Mouse (Mus musculus): ENCODE measurements around the gene D130040H23Rik.
"Not testable (repeated sequence)": the region's sequence is repeated elsewhere in the genome, so short reads cannot be mapped to it uniquely, and the experiment has no call there.

D130040H23Rik gene

DNA sequence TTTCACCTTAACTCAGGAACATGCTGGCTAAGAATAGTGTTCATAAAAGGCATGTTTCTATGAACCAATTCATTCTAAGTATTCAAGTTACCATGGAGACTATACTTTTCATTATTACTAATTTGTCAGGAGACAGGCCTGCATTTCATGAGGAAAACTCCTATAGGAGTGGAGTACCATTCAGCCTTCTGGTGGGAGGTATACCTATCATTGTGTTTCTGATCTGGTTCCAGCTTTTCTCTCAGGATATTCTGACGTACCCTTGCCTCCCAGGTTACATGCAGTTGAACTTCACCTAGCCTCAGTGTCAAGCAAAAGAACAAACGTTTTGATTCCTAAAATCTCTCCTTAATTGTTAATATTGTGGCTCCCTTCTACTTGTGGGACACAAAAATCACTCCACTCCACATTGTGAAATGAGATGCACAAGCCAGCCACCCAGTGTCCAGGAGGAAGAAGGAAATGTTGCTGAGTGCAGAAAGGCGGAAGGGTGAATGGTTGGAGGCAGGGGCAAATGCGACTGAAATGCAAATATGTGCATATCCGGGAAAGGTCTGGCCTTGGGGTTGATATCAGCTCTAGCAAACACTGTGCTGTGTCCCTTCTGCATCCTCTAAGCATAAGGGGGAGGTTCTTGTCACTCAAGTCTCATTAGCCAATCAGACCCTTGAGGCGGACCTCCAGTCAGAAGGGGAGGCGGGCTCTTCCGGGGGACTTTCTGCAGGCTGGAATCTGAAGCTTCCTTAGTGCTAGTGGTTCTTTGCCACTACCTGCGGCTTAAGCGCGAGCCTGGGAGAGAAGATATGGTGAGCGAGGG is at the start of gene D130040H23Rik:
Gene D130040H23Rik (plus strand): TSS at position 695 of the 817 bp plus-strand sequence.
- DNase-seq (ENCODE audit: low spot score) = peak; percentile 41

DNA sequence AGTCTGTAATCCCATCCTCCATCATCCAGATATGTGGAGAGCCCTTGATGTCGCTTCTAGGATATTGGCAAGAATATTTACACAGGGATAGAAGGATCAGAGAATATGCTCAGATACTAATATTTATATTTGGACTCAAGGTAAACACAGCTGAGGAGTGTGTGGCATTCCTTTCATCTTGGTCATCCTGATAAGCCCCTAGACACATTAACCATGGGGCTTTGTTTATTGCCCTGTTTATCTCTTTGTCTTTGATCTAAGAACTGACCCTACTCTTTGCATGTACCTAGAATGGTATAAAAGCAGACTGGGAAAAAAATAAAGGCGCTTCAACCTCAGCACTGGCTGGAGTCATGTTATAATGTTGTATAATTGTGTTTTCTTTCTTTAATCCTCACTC is 28.3 kb upstream of the D130040H23Rik start:
- no peak for DNase-seq (ENCODE audit: low spot score)

DNA sequence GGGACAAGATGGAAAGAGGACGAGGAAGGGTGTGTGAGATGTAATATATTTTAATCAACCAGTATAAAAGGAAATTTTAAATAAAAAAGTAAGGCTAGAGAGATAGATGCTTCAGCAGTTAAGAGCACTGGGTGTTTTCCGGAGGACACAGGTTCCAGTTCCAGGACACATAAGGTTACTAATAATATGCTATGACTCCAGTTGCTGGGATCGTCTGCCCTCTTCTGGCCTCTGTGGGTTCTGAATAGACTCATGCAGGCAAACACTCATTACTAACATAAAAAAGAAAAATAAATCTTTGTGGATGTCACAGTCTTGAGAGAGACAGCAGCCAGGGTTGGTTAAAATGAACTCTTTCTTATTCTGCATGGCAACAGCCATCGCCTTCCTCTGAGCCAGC is 2.4 kb upstream of the D130040H23Rik start:
- DNase-seq (ENCODE audit: low spot score) = no peak

DNA sequence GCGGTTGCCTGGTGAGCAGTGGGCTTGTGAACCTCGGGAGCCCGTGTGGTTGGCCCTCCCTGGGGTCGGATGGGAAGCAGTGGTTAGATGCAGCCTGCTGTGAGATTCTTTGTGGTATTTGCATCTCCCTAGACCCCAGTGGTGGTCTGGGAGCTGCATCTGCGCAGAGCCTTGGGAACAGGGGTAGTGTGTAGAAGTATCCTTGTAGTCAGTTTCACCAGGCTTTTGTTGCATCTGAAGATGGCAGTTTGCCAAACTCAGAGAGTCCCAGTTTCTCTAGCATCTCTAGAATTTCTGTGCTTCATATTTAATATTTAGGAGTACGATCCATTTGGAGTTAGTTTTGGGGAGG is 299 bp downstream of the D130040H23Rik start:
- DNase-seq (ENCODE audit: low spot score) = no peak

DNA sequence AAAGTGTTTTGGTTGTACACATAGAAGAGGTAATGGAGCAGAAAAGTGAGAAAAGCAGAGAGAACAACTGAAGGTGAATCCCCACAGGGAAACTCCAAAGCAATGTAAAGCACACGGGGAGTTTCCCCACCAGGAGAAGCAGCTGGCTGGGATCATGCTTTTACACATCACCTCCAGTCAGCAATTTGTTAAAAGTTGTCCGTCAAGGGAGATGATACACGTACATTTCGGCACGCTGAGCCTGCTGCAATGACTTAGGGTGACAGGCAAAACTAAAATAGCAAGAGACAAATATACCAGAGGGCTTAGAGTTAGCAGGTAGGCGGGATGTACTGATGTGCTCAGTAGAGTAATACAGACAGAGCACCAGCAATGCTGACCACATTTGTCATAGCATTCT is 1.6 kb downstream of the D130040H23Rik start:
- no peak for DNase-seq (ENCODE audit: low spot score)

DNA sequence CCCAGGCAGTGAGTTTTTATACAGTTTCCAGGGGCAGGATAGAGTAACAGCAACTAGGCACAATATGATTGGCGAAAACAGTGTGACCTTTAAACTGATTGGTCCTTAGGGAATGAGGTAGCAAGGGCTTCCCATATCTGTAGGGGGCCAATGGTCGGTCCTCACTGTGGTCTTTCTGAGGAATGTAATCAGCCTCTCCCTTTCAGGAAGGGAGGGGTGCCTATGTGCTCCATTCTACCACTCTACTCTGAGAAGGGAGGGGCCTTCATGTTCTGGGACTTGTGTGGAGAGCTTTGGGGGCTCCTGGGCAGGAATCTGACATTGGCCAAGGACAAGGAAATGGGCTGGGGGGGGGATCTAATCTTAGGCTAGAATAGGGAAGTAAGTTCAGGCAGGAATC is 53.9 kb downstream of the D130040H23Rik start:
- DNase-seq (ENCODE audit: low spot score) = no peak

DNA sequence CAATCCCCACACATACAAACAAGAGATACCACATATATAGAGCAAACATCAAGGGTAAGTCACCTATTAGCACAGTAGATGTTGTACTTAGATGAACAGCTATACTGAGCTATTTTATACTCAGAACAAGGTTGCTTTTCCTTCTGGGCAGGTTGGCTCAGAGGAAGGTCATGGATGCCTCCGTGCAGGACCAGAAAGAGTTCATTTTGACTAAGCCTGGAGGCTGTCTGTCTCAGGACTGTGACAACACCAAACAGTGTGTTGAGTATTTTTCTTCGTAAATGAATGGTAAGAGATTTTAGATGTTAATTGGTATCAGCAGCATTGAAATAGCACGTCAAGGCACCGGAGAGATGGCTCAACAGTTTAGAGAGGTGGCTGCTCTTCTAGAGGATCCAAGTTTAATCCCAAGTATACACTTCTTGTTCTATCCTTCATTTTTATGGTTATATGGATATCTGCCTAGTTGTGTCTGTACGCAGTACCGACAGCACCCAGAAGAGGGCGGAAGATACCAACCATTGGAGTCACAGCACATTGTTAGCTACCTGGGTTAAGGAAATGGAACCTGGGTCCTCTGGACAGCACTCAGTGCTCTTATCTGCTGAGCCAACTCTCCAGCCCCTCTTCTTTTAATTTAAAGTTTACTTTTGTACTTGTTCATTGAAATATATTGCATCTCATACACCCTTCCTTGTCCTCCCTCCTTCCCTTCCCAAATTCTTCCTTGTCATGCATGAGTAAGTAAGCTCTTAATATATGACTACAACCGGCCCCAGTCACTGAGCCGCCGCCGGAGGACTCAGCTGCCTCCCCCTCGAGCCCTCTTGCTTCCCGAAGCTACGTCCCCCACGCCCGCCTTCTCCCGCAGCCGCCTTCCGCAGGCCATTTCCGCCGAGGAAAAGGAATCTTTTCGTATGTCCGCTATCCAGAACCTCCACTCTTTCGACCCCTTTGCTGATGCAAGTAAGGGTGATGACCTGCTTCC is 57.7 kb downstream of the D130040H23Rik start:
- DNase-seq (ENCODE audit: low spot score) = peak; percentile 85

DNA sequence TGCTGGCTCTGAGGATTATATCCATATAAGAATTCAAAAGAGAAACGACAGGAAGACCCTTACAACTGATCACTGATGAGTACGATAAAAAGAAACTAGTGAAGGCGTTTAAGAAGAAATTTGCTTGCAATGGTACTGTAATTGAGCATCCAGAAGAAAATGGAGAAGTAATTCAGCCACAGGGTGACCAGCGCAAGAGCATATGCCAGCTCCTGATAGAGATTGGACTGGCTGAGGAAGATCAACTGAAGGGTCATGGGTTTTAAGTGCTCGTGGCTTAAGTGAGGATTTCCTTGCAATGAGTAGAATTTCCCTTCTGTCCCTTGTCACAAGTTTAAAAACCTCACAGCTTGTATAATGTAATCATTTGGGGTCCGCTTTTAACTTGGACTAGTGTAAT is 58.4 kb downstream of the D130040H23Rik start:
- not testable (repeated sequence) for DNase-seq (ENCODE audit: low spot score)
